Mouse (Mus musculus) kidney, adult 11 months (tissue): ENCODE measurements around the gene Iscu.

ENCODE experiments used
- DNase-seq: peaks from one replicate; pipeline ENCODE4 v3.0.0; 2022

Iscu gene

DNA sequence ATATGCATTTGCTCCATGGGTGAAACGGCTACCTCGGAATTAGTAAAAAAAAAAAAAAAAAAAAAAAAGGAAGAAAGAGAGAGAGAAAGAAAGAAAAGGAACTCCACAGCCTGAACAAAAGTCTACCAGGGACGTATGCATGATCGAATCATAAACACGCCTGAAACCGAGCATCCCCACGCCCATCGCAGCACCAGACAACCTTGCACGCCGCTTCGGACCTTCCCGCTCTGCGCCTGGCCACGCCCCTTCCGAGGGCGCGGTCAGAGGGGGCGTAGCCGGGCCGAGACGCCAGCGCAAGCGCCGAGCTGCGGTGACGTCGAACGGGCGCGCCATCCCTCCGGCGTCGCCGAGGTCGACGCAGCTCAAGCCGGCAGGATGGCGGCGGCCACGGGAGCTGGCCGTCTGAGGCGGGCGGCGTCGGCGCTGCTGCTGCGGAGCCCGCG, at the start of gene Iscu, which contains the start of gene Sart3:
Gene Iscu, plus strand, starts transcription at position 299 of the 446 bp plus-strand sequence.
Gene Sart3, minus strand, starts transcription at position 61 of the 446 bp plus-strand sequence.
- DNase-seq = peak; percentile 91

DNA sequence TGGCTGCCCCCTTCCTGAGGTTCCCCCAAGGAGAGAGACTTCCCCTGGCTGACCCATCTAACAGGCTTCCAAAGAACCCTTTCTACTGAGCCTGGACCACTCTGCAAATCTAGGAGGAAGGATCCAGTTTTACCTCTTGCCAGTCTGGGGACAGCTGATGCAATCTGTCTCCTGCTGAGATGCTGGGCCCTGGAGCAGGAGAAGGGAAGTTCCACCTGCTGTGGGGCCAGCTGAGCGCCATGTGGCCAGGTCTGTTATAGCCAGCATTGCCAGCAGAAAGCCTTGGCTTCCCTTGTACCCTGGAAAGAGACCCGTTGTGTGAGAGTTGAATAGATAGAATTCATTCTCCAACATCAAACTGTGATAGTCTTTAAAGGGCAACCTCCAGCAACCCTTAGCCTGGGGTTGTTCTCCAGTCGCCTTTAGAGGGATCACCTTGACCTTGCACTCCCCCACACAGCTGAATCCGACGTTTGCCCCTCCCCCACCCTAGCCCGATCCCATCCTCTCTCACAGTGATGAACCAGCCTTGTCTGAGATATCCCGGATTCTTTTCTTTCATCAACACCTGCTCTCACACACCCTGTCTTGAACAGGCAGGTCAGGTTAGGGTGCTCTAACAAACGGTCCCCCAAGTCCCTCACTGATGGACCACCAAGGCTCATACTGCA, 48.8 kb upstream of the Iscu start:
- DNase-seq = no peak

DNA sequence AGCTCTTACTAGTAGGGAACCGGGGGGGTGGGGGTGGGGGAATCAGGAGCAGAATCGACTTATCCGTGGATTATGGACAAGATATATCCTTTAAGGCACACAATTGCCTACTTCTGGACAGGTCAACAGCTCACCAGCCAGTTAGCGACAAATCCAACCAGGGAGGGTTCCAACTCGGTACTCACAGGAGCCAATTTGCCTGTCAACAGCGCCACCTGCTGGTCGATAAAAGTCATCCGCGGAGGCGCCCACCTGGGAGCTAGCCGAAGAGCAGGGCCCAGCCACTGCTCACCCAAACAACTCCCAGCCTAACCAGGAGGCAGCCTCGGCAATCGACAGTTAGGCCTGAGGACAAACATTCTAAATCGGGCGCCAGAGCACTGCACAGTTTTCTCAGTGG, 48.1 kb upstream of the Iscu start, which contains the start of gene 1700069L16Rik:
Gene 1700069L16Rik, minus strand, starts transcription at position 327 of the 400 bp plus-strand sequence.
- peak; percentile 45 for DNase-seq

DNA sequence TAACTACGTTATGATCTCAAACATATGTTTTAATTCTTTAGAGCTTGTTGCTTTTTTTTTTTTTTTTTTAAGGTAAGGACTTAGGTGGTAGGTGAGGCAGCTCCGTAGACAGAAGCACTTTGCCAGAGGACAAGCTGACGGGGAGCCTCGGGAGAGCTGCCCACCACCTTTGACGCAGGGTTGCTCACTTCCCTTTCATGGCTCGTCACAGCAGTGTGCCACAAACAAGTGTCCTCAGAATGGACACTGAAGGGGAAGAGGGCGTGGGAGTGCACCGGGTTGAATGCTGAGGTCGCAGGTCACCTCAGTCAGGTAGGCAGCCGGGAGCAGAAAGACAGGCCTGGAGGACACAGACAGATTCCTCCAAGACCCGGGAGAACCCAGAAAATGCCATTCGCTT, 47.1 kb upstream of the Iscu start:
- no peak for DNase-seq

DNA sequence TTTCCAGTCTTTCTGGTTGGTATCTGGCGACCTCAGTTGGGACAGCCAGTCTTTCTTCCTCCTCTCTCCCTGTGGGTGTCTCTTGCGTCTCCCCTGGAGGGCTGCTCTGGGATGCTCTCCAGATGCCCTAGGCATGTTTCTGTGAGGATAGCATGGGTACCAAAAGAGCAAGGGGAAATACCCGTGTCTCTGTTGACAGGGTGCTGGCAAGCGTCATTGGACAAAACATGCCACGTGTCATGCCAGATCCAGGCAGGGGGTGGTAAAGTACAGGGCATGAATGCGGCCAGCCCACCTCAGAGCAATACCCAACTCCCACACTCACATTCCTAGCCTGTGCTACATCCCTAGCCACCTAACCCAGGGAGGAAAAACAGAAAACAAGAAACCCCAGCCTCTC, 45.9 kb upstream of the Iscu start:
- DNase-seq = no peak

DNA sequence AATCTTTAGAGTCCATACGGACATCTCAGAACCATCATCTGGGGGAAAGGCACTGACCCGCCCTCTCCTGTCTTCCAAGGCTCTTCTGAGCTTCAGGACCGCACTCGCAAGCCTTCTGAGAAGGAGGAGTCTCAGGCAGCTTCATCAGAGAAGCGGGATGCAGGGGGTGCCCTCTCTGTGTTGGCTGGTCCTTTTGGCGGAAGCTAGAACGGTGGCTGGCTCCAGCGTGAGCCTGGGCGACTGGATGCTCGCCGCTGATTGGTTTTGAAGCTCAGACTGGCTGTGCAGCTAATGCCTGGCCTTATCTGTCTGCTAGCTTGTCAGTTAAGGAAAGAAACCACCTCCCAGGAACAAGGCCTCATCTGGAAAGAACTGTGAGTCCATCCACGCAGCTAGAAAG, 45.3 kb upstream of the Iscu start:
- no peak for DNase-seq

DNA sequence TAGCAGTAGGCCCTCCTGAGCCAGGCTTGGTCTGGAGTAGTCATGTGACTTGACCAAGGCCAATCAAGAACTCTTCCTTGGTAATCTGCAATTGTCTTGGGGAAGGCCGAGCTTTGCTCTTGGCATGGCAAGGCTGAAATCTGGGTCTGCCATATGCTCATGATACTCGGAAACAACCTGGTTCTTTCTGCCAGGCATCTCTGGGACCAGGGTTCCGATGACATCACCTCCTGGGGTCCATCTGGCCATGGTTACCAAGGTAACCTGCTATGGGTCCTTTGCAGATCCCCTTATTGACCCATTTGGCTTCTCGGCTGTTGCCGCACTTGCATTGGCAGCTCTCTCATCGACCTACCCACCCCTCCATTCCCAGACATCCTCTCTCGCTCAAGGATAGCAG, 44.5 kb upstream of the Iscu start:
- no peak for DNase-seq

DNA sequence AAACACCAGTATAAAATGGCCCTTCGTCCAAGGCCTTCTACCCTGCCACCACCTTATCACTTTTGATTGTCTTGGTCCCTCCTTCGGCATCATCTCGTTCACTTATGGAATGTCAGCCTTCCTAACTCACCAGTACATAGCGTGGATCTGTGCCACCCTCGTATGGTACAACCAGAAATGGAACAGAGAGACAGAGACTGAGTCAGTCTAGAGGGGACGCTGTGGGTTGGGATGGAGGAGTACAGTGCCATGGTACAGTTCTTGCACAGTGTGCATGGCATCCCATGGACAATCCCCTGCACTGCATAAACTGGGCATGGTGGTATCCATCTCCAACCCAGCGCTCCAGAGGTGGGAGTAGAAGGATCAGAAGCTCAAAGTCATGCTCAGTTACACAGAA, 43.9 kb upstream of the Iscu start:
- DNase-seq = no peak

DNA sequence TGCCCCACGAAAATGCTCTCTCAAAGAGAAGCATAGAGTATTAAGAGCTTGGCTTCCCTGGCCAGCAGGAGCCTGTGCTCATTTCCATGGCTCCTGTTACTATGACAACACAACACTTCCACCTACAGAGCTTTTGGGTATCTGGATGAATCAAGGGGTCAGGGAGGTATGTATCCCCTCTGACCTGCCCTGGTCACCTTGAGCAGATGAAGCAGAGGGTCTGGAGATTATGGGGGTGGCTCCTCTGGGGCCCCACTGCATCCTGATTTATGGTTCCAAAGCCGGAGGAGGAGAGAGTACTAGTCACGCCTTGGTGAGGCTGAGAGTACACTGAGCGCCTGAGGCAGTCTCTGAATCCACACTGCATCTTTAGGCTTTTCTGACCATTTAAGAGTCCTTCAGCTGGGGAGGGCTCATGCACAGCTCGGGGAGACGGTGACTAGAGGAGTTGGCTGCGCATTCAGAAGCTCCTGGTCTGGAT, 41.9 kb upstream of the Iscu start:
- no peak for DNase-seq

DNA sequence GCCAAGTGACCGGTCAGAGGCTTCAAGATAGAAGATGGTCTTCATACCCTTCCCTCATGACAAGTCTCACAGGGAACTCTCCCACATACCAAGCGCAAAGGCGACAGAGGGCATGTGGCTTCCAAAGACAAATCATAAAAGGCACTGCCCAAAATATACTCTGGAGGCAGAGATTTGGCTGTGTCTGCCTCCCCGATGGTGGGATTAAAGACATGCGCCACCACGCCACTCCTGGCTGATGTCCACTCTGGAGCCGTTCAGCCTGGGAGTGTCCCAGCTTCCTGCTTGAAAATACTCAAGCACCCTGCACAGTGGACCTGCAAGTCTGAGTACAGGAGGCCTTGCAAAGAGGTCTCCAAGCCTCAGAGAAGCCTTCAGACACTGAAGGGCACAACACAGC, 41.4 kb upstream of the Iscu start:
- DNase-seq = no peak

DNA sequence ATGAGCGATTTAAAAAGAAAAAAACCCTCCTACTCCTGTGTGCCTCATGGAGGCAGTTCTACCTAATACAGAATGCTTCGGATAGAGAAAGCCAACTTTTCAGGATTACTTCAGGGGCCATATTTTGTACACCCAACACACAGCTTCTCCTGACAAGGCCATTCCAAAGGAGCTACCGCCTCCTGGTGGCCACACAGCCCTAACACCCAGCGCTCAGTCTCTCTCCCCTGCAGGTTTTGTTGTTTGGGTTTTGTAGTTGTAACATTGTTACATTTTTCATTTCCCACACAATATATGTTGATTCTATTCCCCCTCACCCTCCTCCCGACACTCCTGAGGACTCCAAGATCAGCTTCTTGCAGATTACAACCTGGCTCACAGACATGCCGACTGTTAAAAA, 40.4 kb upstream of the Iscu start:
- no peak for DNase-seq

DNA sequence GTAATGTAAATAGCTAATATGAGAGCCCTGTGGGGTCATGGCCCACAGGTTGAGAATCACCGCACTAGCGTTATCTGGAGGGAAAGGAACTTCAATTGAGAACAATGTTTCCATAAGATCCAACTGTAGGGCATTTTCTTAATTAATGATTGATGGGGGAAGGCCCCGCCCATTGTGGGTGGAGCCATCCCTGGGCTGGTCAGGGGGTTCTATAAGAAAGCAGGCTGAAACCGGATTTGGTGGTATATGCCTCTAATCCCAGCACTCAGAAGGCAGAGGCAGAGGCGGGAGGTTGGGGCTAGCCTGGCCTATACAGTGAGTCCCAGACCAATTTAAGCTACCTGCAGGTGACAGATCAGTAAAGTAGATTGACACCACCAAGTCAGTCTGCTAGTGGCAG, 38.2 kb upstream of the Iscu start:
- DNase-seq = no peak

DNA sequence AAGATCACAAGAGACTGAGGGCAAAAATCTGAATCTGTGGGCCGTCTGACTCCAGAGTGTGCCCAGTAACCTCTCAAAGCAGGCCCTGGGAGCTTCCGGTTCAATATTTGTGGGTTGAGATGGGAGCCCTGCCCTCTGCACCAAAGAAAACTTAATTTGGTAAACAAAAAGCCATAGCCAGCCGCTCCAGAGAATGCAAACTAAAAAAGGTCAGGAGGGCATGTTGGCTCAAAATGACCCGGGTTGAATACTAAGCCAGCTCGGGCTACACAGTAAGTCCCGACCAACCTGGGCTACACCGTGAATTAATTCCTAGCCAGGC, 37.6 kb upstream of the Iscu start:
- no peak for DNase-seq

DNA sequence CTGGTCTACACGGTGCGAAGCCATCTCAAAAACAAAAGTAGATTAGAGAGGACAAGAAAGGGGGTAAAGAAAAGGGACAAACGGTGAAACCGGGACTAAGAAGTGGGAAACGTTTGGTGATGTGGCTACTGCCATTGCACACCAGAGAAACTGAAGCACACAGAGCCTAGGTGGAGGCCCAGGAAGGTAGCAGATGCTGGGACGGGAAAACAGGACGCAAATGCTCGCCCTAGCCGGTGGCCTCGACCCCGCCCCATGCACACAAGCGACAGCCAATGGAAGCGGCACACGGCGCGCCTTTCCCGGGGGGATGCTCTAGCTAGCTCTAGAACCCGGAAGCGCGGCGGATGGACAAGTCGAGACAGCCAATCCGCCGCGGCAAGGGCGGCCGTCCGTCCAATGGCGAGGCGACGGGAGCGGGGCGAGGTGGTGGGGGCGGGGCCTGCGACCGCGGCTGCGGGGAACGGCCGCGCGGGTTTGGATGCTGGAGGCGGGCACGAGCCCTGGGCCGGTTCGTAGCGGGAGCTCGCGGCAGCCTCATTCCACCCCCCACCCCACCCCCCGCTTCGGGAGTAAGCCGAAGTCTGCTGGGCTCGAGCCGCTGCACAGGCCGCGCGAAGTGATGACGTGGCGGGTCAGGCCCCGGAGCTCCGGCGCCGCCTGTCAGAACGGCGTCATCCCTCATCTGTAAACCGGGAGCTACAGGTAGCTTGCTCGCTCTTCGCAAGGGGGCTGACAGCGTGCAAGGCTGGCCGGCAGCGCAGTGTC, 37.0 kb upstream of the Iscu start, which contains the start of gene Ficd:
Gene Ficd, plus strand, starts transcription at position 459 of the 768 bp plus-strand sequence.
- peak; percentile 93 for DNase-seq

DNA sequence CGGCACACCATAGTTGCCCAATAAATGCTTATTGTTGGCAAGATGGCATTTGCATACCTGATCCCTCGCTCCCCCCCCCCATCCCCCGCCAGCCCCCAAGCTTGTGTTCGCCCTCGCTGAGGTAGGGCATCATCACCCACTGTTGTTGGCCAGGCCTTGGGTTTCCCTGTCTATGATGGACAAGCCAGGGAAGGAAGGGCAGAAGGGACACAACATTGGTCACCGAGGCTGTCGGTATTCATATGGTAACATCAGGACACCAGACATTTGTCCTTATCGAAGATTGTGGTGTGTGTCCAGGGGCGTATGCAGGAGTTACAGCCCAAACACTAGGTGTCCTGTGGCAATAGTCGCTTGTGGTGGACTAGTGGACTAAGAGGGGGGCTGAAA, 36.4 kb upstream of the Iscu start:
- no peak for DNase-seq

DNA sequence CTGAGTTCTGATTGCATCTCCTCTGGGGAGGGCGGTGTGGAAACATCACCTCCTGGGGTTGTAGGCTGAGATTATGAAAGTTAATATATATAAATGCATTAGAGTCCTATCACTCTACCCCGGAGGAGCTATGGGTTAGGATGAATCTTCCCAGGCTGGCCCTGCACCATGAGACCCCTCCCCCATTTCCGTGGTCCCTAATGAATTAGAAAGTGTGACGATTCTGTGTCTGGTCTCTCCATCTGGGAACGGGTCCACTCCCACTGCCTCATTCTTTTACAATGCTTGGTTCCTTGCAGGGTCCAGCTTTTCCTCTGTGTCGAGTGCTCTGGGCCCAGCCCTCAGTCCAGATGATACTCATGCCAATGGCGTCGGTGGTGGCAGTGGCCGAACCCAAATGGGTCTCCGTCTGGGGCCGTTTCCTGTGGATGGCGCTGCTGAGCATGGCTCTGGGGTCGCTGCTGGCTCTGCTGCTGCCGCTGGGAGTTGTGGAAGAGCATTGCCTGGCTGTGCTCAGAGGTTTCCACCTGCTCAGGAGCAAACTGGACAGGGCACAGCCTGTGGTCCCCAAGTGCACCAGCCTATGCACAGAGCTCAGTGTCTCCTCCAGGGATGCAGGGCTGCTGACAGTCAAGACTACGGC, 35.9 kb upstream of the Iscu start:
- peak; percentile 7 for DNase-seq

DNA sequence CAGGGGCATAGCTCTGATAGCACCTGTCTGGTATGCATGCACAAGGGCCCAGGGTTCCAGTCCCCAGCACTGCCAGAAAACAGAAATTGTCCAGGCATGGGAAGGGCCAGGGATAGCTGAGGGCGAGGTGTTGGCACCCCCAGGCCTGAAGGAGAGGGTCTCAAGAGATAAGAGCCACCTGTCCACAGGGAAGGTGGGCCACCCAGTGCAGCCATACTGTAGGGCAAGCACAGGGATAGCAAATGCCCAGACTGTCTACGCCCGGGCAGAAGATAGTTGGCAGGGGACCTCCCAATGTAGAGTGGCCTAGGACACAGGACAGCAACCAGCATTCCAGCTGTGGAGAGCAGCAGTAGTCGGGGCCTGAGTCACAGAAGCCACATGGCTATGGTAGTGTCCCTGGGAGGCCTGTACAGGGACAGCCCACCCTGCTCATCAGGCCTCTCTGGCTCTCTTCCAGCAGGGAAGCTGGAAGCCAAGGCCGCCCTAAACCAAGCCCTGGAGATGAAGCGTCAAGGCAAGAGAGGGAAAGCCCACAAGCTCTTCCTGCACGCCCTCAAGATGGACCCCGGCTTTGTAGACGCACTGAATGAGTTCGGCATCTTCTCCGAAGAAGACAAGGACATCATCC, 34.8 kb upstream of the Iscu start:
- DNase-seq = no peak

DNA sequence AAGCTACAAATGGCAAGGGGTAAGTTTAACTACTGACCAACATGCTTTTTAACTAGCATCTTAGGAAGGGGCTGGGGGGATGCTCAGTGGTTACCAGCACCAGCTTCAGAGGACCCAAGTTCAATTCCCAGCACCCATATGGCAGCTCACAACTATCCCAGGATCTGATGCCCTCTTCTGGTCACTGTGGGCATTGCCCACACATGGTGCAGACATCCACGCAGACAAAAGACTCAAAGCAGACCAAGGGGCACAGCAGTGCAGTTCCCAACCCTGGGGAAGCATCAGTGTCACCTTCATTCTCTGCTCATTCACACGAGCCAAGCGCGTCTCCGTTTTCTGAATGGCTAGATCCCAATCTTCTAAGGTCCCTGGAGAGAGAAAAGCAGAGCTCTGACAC, 24.9 kb upstream of the Iscu start:
- no peak for DNase-seq

DNA sequence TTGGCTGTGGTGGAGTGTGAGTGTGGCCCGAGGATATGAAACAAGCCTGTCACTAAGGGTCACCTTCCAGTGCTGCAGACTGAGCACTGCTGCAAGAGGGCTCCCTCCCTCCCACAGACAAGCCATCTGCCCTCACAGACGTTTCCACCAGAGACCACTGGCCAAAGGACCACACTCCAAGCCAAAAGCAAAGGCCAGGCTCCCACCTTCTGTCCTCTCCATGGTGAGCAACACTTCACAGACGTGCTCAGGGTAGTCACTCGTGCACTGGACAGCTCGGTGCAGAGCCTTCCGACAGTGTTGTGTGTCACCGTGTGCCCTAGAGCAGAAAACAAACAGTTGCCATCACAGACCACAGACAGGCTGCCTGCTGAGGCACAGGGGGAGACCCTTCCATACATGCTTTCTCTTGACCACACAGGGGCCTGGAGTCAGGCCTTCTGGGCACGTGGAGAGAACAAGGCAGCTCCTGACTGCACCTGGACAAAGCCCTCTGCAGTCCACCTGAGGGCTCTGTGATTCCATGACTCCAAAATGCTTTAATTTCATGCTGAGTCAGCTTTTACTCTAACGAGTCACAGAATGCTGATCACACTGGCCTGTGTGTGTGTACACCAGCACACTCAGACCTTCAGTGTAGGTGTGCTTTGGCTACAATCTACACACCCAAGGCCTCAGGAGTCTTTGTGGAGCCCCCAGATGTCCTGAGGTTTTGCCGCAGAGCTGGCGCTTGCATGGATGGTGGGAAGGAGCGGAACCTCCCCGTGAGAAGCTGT, 23.8 kb upstream of the Iscu start:
- no peak for DNase-seq

DNA sequence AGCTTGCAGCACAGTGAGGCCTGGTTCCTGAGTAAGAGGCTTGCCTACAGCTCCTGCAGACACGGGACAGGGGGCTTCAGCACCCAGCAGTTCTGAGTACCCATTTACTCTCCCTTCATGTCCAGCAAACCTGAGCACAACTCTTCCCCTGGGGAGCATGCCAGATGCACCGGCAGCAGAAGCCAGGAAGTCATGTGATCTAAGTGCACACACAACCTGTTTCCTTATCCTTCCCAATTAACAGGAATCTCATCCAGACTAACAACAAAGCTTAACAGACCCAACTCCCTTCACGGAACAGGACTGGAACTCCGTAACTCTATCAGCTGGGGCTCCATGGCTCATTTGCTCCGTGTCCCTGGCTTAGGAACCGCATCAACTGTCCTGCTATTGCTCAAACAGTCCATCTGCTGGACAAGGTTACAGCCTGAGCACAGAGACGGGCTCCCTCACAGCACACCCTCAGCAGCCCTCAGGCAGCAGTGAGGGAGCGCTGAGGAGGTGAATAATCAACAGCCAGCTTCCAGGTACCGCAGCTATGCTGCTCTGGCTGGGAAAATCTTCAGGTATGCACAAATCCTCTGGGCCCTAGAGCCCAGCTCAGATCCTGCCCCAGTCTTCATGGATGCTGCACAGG, 20.9 kb upstream of the Iscu start:
- DNase-seq = no peak

DNA sequence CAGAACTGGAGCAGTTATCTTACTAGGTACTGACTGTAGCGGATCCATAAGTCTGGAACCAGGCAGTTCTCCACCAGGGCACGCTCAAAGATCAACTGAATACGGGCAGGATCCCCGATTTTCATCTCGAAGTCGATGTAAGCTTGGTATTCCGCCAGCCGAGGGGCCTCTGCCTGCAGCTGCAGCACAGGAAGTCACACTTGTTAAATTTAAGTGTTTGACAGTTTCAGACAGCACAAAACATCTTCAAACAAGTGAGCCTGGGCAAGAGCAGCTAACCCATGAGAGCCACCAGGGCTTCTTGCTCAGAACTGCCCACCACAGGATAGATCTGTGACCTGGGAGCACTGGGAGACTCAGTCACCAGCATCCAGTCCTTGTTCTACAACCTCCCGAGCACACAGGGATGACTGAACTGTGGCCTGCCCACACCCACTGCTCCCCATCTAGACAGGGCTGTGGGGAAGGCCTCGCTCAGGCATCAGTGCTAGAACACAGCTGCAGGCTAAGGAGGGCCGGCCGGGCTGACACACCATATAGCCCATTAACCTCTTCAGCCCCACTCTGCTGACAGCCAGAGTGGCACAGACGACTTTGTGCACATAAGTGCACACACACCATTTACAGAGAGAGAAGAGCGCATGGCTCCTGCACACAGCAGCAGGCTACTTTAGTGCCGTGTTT, 17.1 kb upstream of the Iscu start:
- DNase-seq = no peak
